Mouse (Mus musculus) cerebellum, postnatal 4 days (tissue): Measurements from ENCODE around the gene Rnase2a.
"Not testable (repeated sequence)": the region's sequence is repeated elsewhere in the genome, so short reads cannot be mapped to it uniquely, and the experiment has no call there.

Experiments
- DNase-seq, 2 experiments: peaks; one replicate each; pipeline ENCODE4 v3.0.0; 2022; ENCODE audit warnings: low spot score in 2 of 2, mixed read lengths in 1 of 2

Rnase2a gene

DNA sequence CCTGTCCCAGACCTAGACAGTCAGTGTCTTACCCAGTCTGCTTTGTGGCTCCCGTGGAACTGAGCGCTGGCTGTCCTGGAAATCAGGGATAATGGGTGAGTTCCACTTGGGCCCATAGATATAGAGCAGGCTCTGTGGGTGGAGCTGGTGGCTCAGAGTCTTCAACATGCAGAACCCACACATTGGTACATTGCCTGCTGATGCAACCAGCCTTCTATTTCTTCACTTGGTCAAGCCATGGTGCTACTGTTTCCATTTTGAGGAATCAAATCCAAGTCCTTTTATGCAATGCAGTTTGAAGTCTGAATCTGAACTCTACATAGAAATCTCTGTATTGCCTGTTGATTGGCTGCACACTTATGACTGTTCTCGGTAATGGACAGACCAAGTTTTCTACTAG is at the start of gene Rnase2a:
Gene Rnase2a, minus strand, starts transcription at position 72 of the 400 bp plus-strand sequence.
- no peak for DNase-seq

DNA sequence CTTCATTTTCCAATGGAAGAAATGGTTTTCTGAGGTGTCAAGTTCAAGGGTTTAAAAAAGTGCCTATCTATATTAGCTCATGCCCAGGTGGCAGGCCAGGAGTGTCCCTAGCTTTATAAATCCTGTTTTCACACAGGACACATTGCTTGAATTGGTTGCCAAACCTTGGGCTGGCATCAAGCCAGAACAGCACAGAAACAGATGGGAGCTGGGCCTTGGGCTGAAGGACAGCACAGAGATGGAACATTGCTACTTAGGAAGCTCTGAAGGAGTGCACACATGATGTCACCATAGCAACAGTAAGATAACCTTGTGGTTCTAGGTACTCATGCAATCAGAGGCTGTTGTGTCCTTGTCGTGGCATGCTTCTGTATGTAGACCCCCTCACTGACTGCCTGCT is 35.6 kb upstream of the Rnase2a start:
- DNase-seq, result peak in 1 of 2 experiments; percentile 44

DNA sequence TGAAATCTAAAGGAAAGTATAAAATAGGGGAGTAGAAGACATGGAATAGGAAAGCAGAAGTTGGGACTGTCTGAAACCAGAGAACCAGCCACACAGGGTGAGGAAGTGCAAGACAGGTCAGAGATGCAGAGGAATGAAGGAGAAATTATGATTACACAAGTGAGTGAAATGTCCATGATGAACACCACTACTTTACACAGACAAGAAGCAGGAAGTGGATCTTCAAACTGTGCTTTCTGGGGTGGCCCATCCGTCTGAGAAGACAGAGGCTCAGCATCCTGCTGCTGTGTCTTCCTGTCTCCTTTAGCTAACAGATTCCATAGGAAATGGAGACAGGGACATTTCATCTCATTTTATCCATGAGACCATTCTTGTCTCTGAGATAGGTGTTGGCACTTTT is 22.6 kb upstream of the Rnase2a start:
- not testable (repeated sequence) for DNase-seq

DNA sequence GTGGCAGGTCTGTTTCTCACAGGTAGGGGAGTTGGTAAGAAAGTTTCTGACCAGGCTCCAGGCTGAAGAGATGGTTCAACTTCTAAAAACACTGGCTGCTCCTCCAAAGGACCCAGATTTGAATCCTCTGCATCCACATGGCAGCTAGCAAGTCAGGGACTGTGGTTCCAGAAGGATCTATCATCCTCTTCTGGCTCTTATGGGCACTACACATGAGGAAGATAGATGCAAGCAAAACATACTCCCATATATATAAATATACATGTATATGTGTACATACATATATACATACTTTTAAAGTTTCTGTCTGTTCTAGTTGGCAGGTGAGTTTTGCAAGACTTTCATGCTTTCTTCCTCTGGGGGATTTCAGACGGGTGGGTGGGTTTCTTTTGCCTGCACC is 12.8 kb upstream of the Rnase2a start:
- DNase-seq, result no peak

DNA sequence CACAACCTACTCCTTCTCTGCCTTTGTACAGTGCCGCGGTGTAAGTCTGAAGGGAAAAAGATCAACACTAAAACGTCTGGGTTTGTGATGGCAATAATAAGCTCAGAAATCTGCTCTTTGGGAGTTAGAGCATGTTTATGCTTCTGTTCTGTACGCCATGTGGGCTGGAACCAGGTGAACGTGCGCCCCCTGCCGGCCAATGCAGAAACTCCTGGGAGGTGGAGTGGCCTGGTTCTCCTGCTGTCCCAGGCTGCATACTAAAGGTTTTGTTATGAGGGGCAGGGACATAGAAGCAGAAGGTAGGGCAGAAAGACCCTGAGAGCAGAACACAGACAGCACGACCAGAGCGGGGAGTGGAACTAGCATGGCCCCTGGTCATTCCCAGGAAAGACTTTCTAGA is 10.2 kb upstream of the Rnase2a start:
- DNase-seq, result peak; percentile 68 to 76

GRCm38 (mm10) chr14:51265667-51266066 is 9.8 kb upstream of the Rnase2a start:
- DNase-seq, result no peak

DNA sequence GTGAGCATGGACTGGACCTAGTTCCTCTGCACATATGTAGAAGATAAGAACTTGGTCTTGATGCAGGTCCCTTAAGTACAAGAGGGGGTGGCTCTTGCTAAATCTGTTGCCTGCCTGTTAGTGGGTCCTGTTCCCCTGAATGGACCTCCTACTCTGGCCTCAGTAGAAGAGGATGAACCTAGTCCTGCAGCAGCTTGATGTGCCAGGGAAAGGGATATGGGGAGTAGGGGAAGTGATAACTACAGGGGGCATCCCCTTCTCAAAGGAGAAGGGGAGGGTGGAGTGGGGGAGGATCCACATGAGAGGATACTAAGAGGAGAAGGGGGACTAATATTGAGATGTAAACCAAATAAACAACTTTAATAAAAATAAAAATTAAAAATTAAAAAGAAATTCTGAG is 6.5 kb upstream of the Rnase2a start:
- no peak for DNase-seq

GRCm38 (mm10) chr14:51259741-51260140 is 3.8 kb upstream of the Rnase2a start:
- DNase-seq, result no peak

DNA sequence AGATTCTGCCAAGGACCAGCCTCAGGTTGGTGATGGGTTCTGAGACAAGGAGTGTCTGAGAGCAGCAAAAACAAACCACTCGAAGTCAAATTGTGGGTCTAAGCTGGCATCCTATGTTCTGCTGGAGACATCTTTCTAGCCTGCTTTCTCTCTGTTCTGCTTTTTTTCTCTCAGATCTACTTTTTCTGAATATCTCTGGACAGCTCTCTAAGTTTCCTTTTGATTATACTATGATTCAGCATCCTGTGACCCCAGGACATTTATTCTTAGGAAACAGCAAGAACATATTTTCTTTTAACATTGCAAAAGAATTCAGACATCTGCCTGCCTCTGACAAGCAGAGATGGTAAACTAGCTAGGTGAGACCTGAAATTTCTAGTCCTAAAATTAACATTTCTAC is 2.3 kb downstream of the Rnase2a start:
- DNase-seq, result no peak

DNA sequence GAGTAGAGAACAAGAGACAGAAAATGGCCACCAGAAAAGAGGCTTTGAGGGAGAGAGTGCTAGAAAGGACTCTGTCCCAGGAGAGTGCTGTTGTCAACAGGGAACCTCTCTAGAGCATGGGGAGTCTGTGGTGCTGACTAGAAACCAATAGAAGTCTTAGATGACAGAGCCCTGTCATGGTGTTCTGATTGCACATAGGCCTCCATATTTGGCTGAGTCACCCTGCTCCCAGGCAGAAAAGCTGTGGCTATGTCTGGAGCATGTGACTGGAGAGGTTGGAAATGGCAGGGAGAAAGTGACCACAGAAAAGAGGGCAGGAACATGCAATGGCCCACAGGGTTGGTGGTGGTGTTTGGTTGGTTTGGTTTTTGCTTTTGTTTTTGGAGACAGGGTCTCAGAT is 3.7 kb downstream of the Rnase2a start:
- not testable (repeated sequence) for DNase-seq

GRCm38 (mm10) chr14:51250348-51250747 is 5.6 kb downstream of the Rnase2a start:
- no peak for DNase-seq

DNA sequence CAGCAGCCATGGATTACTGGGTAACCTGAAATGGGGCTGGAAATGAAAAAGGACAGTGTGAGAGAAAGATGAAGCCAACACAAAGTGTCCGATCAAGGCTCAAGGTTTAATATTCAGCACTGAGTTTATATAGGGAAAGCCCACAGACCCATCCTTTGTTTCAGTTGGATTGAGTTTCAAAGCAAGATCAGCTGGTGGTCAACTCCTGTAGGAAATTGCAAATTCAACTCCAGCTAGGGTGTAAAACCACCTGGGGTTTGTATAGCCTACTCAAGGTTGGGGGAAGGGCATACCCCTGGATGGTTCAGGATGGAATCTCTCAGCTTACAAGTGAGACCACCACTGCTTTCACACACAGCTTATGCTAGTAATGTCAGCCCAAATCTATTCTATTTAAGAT is 8.2 kb downstream of the Rnase2a start:
- DNase-seq, result no peak

- DNase-seq, result peak in 1 of 2 experiments; percentile 23
These were observed 15.0 kb downstream of the Rnase2a start for GRCm38 (mm10) chr14:51240899-51241298.

GRCm38 (mm10) chr14:51237488-51237887 is 18.4 kb downstream of the Rnase2a start:
- DNase-seq, result not testable (repeated sequence)

DNA sequence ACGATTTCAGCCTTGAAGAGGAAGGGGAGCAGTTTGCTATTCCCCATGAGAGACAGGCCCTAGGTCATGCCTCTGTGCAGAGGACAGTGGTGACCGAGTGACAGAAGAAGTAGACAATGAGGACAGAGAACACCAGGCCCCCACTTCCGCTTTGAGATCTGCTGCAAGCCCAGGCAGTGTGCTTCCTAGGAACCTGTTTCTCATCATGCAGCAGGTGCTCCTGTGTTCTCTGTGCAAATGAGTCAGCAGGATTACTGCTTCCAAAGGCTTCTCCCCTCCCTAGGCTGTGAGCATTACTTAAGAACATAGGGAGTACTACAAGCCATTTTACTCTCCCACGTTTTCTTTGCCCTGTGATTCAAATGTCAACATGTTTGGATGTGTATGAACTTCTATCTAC is 26.3 kb downstream of the Rnase2a start:
- not testable (repeated sequence) for DNase-seq

DNA sequence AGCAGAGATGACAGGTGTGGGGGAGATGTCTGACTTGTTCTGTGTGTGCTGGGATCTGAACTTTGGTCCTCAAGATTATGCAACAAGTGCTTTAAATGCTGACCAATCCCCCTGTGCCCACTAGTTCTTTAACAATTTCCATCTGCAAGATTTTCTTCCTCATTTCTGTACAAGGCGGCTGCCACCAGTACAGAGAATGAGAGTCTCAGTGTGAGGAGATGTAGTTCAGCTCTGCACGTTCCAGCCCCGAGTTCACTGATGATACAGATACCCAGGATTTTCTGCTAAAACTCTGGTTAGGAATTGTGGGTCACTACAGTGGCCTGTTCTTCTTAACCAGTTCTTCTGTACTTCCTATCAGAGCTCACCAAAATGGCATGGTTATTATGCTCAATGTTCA is 35.8 kb downstream of the Rnase2a start:
- not testable (repeated sequence) for DNase-seq
